Mouse (Mus musculus): ENCODE measurements around the gene Trappc11. TPM values are rescaled to one million over a fixed set of nuclear protein-coding genes. Genes with fewer than 3 reads are reported as not detected.
A peak's percentile ranks its signal among the peaks of the same experiment; 100 is the strongest.

Trappc11 gene
- polyA plus RNA-seq, 1 experiment from 2014 or later = 25.5 TPM

DNA sequence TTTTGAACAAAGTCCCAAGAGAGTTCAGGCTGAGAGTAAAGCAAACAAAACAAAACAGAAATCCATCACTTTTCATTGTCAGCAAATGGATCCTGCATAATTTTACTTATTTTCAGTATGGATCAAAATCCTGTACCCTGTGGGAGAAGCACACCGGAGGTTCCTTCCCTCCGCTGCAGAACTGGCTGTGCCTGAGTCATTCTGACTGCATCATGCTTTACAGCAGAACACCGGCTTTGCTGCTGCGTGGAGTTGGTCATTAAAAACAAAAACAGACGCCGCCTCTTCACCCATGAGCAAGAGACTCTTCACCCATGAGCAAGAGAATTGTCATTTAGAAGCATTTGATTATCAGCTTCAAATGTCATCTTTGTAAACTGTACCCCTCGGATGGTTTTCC is 27.5 kb upstream of the Trappc11 start:
- H3K27ac ChIP-seq = no peak overlapping the region
- H3K4me3 ChIP-seq (replicated peaks; ENCODE audit: low read depth, low read length) = no peak overlapping the region
- H3K9me3 ChIP-seq (replicated peaks; ENCODE audit: low read length) = no peaks in the 10 kb centered on the region
- no peaks in the 10 kb centered on the region for H3K27me3 ChIP-seq (ENCODE audit: insufficient read depth, low read length)
- H3K9ac ChIP-seq (ENCODE audit: low read depth, low read length) = no peak overlapping the region
- WGBS = 75% methylated on average over 7 of the region's 7 CpGs
- no peaks in the 10 kb centered on the region for H3K4me1 ChIP-seq (replicated peaks; ENCODE audit: insufficient read depth, low read length)
- DNase-seq (ENCODE audit: low spot score) = no peak
- no peak for TF ChIP-seq CTCF (IDR thresholded peaks at IDR 0.05; ENCODE audit: low read depth)
- no peaks in the 10 kb centered on the region for H3K36me3 ChIP-seq (ENCODE audit: insufficient read depth, low read length)
- H3K4me2 ChIP-seq (ENCODE audit: low read length) = no peak overlapping the region
- ATAC-seq (replicated peaks; ENCODE audit: low FRiP score, low read depth) = no peak

GRCm38 (mm10) chr8:47558274-47558673 is 25.0 kb upstream of the Trappc11 start:
- Histone ChIP-seq H3K27ac (no peak overlapping the region), H3K36me3 (ENCODE audit: insufficient read depth, low read length) (no peaks in the 10 kb centered on the region), H3K9me3 (replicated peaks; ENCODE audit: low read length) (no peaks in the 10 kb centered on the region), H3K4me2 (ENCODE audit: low read length) (no peak overlapping the region), H3K4me1 (replicated peaks; ENCODE audit: insufficient read depth, low read length) (no peaks in the 10 kb centered on the region), H3K9ac (ENCODE audit: low read depth, low read length) (no peak overlapping the region), H3K4me3 (replicated peaks; ENCODE audit: low read depth, low read length) (no peak overlapping the region), H3K27me3 (ENCODE audit: insufficient read depth, low read length) (no peaks in the 10 kb centered on the region)
- 30% methylated on average over 7 of the region's 7 CpGs for WGBS
- TF ChIP-seq CTCF (IDR thresholded peaks at IDR 0.05; ENCODE audit: low read depth) = no peak
- DNase-seq (ENCODE audit: low spot score) (no peak), ATAC-seq (replicated peaks; ENCODE audit: low FRiP score, low read depth) (no peak)

DNA sequence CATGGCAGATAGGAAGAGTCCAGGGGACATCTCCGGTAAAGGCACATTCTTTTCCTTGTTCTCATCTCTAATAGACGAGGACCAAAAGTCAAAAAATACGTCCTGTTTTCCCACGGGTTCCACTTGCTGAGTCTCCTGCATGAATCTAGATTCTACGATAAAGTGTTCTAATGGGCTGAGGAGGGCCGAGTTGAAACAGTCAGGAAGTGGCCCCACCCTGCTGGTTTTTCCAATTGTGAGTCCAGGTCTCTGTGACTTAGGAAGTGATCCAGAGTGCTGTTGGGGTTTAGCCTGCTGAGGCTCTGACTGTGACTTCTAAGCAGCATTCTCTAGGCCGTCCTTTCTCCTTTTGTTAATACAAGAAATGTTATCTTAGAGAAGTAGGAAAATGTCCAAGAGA is 23.2 kb upstream of the Trappc11 start:
- DNase-seq (ENCODE audit: low spot score) (no peak), ATAC-seq (replicated peaks; ENCODE audit: low FRiP score, low read depth) (no peak)
- H3K4me2 ChIP-seq (ENCODE audit: low read length) = no peak overlapping the region
- TF ChIP-seq CTCF (IDR thresholded peaks at IDR 0.05; ENCODE audit: low read depth) = no peak
- H3K9me3 ChIP-seq (replicated peaks; ENCODE audit: low read length) = no peaks in the 10 kb centered on the region
- H3K27me3 ChIP-seq (ENCODE audit: insufficient read depth, low read length) = no peaks in the 10 kb centered on the region
- peaks cover under 1% of the 10 kb centered on the region; the same call in 1 of the 2 replicates for H3K36me3 ChIP-seq (ENCODE audit: insufficient read depth, low read length)
- whole genome bisulfite sequencing = 64% methylated on average over 7 of the region's 7 CpGs
- no peak overlapping the region for H3K4me3 ChIP-seq (replicated peaks; ENCODE audit: low read depth, low read length)
- H3K9ac ChIP-seq (ENCODE audit: low read depth, low read length) = no peak overlapping the region
- no peaks in the 10 kb centered on the region for H3K4me1 ChIP-seq (replicated peaks; ENCODE audit: insufficient read depth, low read length)
- no peak overlapping the region for H3K27ac ChIP-seq

DNA sequence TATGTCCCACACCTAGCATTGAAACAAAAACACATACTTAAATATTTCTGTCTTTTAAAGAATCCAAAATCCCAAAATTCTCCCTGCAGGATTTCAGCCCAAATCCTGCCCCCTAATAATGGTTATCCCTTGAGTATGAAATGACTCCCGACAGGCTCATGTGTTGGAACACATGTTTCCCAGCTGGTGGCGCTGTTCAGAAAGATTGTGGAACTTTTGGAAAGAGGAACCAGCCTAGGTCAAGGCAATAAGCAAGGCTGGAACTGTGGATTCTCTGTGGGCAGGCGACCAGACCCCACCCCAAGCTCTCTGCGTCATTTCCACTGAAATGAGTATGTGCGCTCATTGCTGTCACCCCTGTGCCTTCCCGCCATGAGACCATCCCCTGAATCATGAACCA is 20.3 kb upstream of the Trappc11 start:
- no peak overlapping the region for H3K4me3 ChIP-seq (replicated peaks; ENCODE audit: low read depth, low read length)
- peaks cover 24% of the 10 kb centered on the region for H3K36me3 ChIP-seq (ENCODE audit: insufficient read depth, low read length)
- TF ChIP-seq CTCF (IDR thresholded peaks at IDR 0.05; ENCODE audit: low read depth) = peak; percentile 48
- no peak overlapping the region for H3K27ac ChIP-seq
- peak; percentile 32 for DNase-seq (ENCODE audit: low spot score)
- H3K9ac ChIP-seq (ENCODE audit: low read depth, low read length) = no peak overlapping the region
- ATAC-seq (replicated peaks; ENCODE audit: low FRiP score, low read depth) = no peak
- no peak overlapping the region for H3K4me2 ChIP-seq (ENCODE audit: low read length)
- WGBS = 86% methylated on average over 6 of the region's 6 CpGs
- no peaks in the 10 kb centered on the region for H3K9me3 ChIP-seq (replicated peaks; ENCODE audit: low read length)
- H3K27me3 ChIP-seq (ENCODE audit: insufficient read depth, low read length) = no peaks in the 10 kb centered on the region
- H3K4me1 ChIP-seq (replicated peaks; ENCODE audit: insufficient read depth, low read length) = no peaks in the 10 kb centered on the region

DNA sequence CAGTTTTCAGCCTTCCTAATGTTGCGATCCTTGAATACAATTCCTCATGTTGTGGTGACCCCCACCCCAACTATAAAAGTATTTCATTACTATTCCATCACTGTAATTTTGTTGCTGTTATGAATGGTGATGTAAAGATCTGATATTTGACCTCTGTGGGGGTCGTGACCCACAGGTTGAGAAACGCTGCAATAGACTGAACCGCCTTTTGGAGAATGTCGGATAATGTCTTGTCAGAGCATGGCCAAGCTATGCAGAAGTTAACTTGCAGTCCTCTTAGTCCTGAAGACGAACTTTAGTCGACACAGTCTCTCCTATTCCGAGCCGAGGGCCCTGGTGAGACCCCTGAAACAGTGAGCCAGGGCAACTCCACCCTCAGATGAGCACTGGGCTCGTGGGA is 13.8 kb upstream of the Trappc11 start:
- peaks cover 58% of the 10 kb centered on the region for H3K36me3 ChIP-seq (ENCODE audit: insufficient read depth, low read length)
- WGBS = 96% methylated on average over 10 of the region's 10 CpGs
- DNase-seq (ENCODE audit: low spot score) (no peak), ATAC-seq (replicated peaks; ENCODE audit: low FRiP score, low read depth) (no peak)
- H3K27ac ChIP-seq = no peak overlapping the region
- no peaks in the 10 kb centered on the region for H3K9me3 ChIP-seq (replicated peaks; ENCODE audit: low read length)
- no peak overlapping the region for H3K9ac ChIP-seq (ENCODE audit: low read depth, low read length)
- H3K4me2 ChIP-seq (ENCODE audit: low read length) = no peak overlapping the region
- no peak overlapping the region for H3K4me3 ChIP-seq (replicated peaks; ENCODE audit: low read depth, low read length)
- H3K4me1 ChIP-seq (replicated peaks; ENCODE audit: insufficient read depth, low read length) = no peaks in the 10 kb centered on the region
- no peak for TF ChIP-seq CTCF (IDR thresholded peaks at IDR 0.05; ENCODE audit: low read depth)
- H3K27me3 ChIP-seq (ENCODE audit: insufficient read depth, low read length) = no peaks in the 10 kb centered on the region

- H3K4me3 ChIP-seq (replicated peaks; ENCODE audit: low read depth, low read length) = no peak overlapping the region
- H3K9ac ChIP-seq (ENCODE audit: low read depth, low read length) = no peak overlapping the region
- H3K27me3 ChIP-seq (ENCODE audit: insufficient read depth, low read length) = no peaks in the 10 kb centered on the region
- 92% methylated on average over 5 of the region's 5 CpGs for WGBS
- H3K4me1 ChIP-seq (replicated peaks; ENCODE audit: insufficient read depth, low read length) = no peaks in the 10 kb centered on the region
- peaks cover 42% of the 10 kb centered on the region; the same call in 1 of the 2 replicates for H3K36me3 ChIP-seq (ENCODE audit: insufficient read depth, low read length)
- no peak for DNase-seq (ENCODE audit: low spot score)
- H3K4me2 ChIP-seq (ENCODE audit: low read length) = no peak overlapping the region
- H3K9me3 ChIP-seq (replicated peaks; ENCODE audit: low read length) = no peaks in the 10 kb centered on the region
- ATAC-seq (replicated peaks; ENCODE audit: low FRiP score, low read depth) = no peak
- TF ChIP-seq CTCF (IDR thresholded peaks at IDR 0.05; ENCODE audit: low read depth) = no peak
- no peak overlapping the region for H3K27ac ChIP-seq
Measured at GRCm38 (mm10) chr8:47544094-47544493, 10.8 kb upstream of the Trappc11 start.

DNA sequence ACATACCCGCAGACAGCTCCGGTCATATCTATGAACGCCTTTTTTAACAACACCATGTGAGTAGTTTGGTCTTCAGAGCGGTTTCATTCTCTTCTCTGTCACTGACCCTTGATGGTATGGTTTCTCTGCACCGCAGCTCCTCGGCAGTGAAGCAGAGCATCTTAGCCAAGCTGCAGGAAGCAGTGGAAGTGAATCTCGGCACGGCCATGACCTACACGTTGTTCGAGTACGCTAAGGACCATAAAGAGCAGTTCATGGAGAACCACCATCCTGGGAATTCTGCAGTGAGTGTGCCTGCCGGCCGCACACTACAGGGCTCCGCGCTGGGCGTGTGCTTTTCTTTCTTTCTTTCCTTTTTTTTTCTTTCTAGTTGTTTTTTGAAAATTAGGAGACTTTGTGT is 9.5 kb upstream of the Trappc11 start:
- peaks cover 28% of the 10 kb centered on the region; the same call in 1 of the 2 replicates for H3K36me3 ChIP-seq (ENCODE audit: insufficient read depth, low read length)
- H3K27me3 ChIP-seq (ENCODE audit: insufficient read depth, low read length) = no peaks in the 10 kb centered on the region
- H3K4me1 ChIP-seq (replicated peaks; ENCODE audit: insufficient read depth, low read length) = no peaks in the 10 kb centered on the region
- no peak overlapping the region for H3K4me2 ChIP-seq (ENCODE audit: low read length)
- no peak overlapping the region for H3K9ac ChIP-seq (ENCODE audit: low read depth, low read length)
- 91% methylated on average over 16 of the region's 16 CpGs for WGBS
- H3K9me3 ChIP-seq (replicated peaks; ENCODE audit: low read length) = no peaks in the 10 kb centered on the region
- DNase-seq (ENCODE audit: low spot score) (no peak), ATAC-seq (replicated peaks; ENCODE audit: low FRiP score, low read depth) (no peak)
- TF ChIP-seq CTCF (IDR thresholded peaks at IDR 0.05; ENCODE audit: low read depth) = no peak
- H3K4me3 ChIP-seq (replicated peaks; ENCODE audit: low read depth, low read length) = no peak overlapping the region
- no peak overlapping the region for H3K27ac ChIP-seq

Data from kidney, postnatal 0 days (tissue).